Mouse (Mus musculus) bone marrow, adult 2 months (tissue): ENCODE results near the gene Krtap11-1. TPM values are rescaled to one million over a fixed set of nuclear protein-coding genes. Genes with fewer than 3 reads are reported as not detected.

ENCODE experiments used
- H3K27ac ChIP-seq: fragments of 200-500 bp; 2 replicates; pipeline ENCODE4 v1.5.1; 2012; ENCODE audit warnings: low read depth, mild to moderate bottlenecking, control low read depth, inconsistent platforms, low read length; ENCODE audit not compliant: control insufficient read depth, poor library complexity, insufficient read depth
- H3K4me1 ChIP-seq: fragments of 200-500 bp; 2 replicates; pipeline ENCODE4 v1.6.1; 2011; ENCODE audit warnings: low read length; ENCODE audit not compliant: control insufficient read depth, insufficient read depth
- H3K4me3 ChIP-seq: fragments of 200-500 bp; replicated peaks from 2 replicates; pipeline ENCODE3; 2011; ENCODE audit warnings: mild to moderate bottlenecking, low read depth, low read length, control low read depth; ENCODE audit not compliant: control insufficient read depth
- CTCF ChIP-seq: fragments of 200-500 bp; IDR thresholded peaks from 2 replicates; pipeline ENCODE4 v1.5.1; 2011; ENCODE audit warnings: low read length, control low read depth; ENCODE audit not compliant: control insufficient read depth, insufficient read depth
- POLR2A ChIP-seq: fragments of 200-500 bp; IDR thresholded peaks from 2 replicates; pipeline ENCODE4 v1.6.1; 2011; ENCODE audit warnings: low read depth, mild to moderate bottlenecking, control low read depth, low read length, borderline replicate concordance; ENCODE audit not compliant: control insufficient read depth
- WGBS: fragments of 180-500 bp; shearing (Covaris S2); methylation state at CpG from one replicate; pipeline ENCODE4 v1.1.7; 2018; 5-methylcytosine and 5-hydroxymethylcytosine counted together
- polyA plus RNA-seq: library from polyadenylated mRNA; stranded (reverse); fragments of >200 nt; gene quantifications from 2 replicates; pipeline ENCODE4 v1.2.4, GENCODE M21; 2011; ENCODE audit warnings: low replicate concordance; ENCODE audit not compliant: missing spikeins, insufficient read depth, insufficient read length

The Krtap11-1 gene
- polyA plus RNA-seq, 1 experiment, result not detected

DNA sequence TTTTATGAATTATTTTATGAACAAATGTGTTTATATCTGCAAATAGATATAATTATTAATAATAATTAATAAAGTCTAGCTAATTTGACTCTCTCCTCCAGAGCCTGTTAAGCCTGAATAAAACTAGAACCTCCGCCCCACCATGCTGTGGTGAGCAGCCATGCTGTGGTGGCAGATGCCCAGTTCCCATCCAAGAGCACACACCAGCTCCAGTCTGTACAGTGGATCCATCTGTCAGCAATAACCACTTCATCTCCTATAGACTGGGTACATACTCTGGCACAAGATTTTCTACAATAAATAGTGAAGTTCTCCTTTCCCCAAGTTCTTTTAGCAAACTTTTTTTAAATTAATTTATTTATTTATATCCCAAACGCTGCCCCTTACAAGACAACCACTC lies 10.7 kb upstream of the Krtap11-1 start:
- H3K4me1 ChIP-seq, result no peaks in the 10 kb centered on the region
- H3K4me3 ChIP-seq, result no peak overlapping the region
- WGBS, result 75% methylated on average over 2 of the region's 2 CpGs
- no peak overlapping the region for H3K27ac ChIP-seq
- TF ChIP-seq CTCF (no peak), POLR2A (no peak)

DNA sequence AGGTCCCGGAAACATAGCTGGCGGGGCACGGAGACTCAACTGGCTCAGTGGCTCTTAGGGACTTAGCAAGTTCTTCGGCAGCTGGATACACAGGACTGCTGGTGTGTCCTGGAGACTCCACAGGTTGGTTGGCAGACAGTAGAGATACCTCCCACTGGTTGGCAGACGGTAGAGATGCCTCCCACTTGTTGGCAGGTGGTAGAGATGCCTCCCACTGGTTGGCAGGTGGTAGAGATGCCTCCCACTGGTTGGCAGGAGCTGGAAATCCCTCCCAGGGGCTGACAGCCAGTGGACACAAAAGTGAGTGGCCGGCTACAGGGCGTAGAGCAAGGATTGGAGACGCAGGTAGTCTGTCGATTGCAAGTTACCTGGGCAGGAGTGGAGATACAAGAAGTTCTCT lies 467 bp downstream of the Krtap11-1 start:
- WGBS, result 82% methylated on average over 9 of the region's 9 CpGs
- no peaks in the 10 kb centered on the region for H3K4me1 ChIP-seq
- TF ChIP-seq POLR2A (no peak), CTCF (no peak)
- H3K27ac ChIP-seq, result no peak overlapping the region
- H3K4me3 ChIP-seq, result no peak overlapping the region

DNA sequence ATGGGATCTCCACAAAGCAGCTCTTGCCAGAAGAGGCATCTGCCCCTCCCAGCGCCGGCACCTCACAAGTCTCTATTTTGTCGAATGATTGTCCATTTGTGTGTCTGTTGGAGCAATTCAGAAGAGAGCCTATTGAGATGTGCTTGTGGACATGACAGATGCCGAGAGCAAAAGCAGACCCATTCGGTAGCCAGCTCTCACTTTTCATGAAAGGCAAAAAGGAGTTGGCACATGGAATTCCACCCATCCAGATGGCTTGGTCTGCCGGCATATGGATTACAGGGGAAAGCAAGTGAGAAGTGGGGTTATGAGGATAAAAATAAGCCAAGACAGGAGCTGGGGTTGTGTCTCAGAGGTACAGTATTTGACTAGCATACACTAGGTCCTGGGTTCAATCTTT lies 1.8 kb downstream of the Krtap11-1 start:
- no peak overlapping the region for H3K4me3 ChIP-seq
- 89% methylated on average over 6 of the region's 6 CpGs for WGBS
- TF ChIP-seq CTCF (no peak), POLR2A (no peak)
- H3K27ac ChIP-seq, result no peak overlapping the region
- no peaks in the 10 kb centered on the region for H3K4me1 ChIP-seq

DNA sequence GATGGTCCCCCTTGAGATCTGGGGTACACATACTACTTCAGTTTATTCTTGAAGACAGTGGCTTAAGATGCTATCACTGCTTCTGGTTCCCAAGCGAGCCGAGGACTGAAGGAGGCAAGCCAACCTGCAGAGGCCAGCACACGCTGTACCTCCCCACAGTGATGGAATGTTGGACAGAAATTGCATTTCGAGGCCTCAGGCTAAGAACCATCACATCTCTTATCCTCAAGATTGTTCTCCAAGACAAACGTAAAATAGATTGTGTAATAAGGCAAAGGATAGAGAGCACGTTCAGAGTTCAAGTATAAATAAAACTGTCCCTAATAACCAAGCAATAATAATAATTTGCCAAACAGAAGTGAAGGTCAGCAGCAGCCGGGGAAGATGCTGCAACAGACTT lies 2.8 kb downstream of the Krtap11-1 start:
- TF ChIP-seq CTCF, result no peak
- H3K4me1 ChIP-seq, result no peaks in the 10 kb centered on the region
- WGBS, result 77% methylated on average over 7 of the region's 7 CpGs
- no peak overlapping the region for H3K27ac ChIP-seq
- no peak overlapping the region for H3K4me3 ChIP-seq

DNA sequence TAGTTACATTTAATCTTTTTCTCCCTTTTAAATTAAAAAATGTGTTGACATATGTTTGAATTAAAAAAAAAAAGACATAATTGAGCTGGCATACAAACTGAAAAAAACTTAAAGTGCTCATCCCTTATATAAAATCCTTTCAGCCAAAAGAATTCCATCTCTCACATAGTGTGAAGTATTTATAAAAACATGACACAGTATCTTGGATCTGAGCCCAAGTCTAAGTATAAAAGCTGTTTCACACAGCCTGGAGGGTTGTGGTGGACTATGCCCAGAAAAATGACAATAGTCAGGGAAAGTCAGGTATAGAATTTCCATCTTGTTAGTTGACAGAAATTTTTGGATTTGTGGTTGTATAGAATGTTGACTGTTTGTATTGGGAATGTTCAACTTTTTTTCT lies 20.7 kb downstream of the Krtap11-1 start:
- Histone ChIP-seq H3K4me1 (no peaks in the 10 kb centered on the region), H3K4me3 (no peak overlapping the region), H3K27ac (no peak overlapping the region)
- TF ChIP-seq POLR2A (no peak), CTCF (no peak)

DNA sequence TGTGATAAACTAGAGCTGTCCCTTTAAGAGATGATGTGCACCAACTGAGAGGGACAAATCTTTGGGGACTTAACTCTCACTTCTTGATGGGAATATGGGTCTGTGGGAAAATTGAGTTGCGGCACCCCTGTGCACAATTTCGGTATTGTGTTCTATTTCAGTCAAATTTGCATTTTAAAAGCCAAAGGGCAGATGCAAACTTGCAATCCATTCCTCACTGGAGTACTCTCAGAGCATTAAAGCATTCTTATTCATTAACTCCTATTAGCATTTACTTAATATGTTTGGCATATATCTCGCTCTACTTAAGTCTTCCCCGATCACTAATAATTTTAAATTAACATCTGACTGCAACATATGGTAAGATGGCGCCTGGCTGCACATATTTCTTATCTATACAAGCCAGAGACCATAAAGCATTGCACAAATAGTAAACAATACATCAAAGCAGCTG lies 32.9 kb downstream of the Krtap11-1 start:
- no peak overlapping the region for H3K27ac ChIP-seq
- no peak for TF ChIP-seq CTCF
- no peak for TF ChIP-seq POLR2A
- no peak overlapping the region for H3K4me3 ChIP-seq
- WGBS, result 79% methylated on average over 5 of the region's 5 CpGs
- H3K4me1 ChIP-seq, result no peaks in the 10 kb centered on the region

DNA sequence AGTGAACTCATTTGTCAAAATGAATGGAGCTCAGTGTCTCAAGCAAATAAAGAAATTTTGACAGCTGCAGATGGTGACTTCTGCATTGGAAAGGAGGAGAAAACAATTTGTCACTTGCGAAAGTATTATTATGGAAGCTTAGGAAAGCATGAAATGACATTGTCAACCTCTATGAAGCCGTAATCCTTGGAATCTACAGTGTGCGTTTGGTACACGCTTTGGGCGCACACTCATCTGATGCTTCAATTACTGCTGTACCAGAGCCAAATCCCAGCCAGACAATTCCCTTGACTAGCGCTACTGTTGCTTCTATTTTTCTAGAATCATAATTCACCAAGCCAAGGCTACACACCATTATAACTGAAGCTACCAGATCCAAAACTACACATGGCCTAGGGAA lies 33.6 kb downstream of the Krtap11-1 start:
- Histone ChIP-seq H3K4me1 (no peaks in the 10 kb centered on the region), H3K27ac (no peak overlapping the region), H3K4me3 (no peak overlapping the region)
- 85% methylated on average over 6 of the region's 6 CpGs for WGBS
- no peak for TF ChIP-seq POLR2A
- no peak for TF ChIP-seq CTCF

DNA sequence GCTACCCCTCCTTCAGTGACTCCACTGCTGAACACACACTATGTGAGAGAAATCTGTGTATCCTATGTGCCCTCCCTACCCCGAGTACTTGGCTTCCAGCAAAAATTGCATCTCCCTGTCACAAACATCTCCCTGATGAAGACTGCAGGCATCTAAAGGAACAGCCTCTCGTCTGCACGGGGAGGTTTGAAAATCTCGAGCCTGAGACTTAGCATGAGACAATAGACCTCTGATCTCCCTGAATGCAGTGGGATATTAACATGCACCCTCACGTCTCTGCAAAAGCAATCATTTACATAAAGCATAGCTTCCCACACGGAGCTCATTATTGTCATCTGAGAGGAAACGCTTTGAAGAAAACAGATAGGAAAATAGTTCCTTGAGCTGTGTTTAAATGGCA lies 40.4 kb downstream of the Krtap11-1 start:
- Histone ChIP-seq H3K4me1 (peaks cover 1% of the 10 kb centered on the region; the same call in 1 of the 2 replicates), H3K4me3 (no peak overlapping the region), H3K27ac (no peak overlapping the region)
- WGBS, result 67% methylated on average over 7 of the region's 7 CpGs
- no peak for TF ChIP-seq CTCF
- TF ChIP-seq POLR2A, result no peak

DNA sequence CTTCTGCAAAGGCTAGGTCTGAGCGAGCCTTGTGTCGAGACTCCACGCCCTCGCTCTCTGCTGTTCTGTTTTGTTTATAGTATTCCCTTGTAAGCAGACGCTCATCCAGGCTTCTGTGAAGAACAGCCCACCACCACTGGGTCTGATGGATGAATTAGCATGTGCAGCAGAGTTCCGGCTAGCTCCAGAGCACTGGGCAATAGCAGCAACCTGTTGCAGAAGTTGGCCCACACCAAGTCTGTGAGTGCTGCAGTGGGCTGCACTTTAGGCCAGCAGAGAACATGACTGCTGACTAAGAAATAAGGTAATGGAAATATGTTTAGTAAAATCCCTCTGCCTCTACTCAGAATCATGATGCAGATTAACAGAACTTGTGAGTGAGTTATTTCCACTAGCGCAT lies 41.1 kb downstream of the Krtap11-1 start:
- Histone ChIP-seq H3K4me1 (peaks cover 1% of the 10 kb centered on the region; the same call in 1 of the 2 replicates), H3K27ac (no peak overlapping the region), H3K4me3 (no peak overlapping the region)
- 72% methylated on average over 7 of the region's 7 CpGs for WGBS
- TF ChIP-seq POLR2A (no peak), CTCF (no peak)
